Mouse (Mus musculus) midbrain, postnatal 0 days (tissue): ENCODE data around the gene Ntmt1. TPM values are rescaled to one million over a fixed set of nuclear protein-coding genes. Genes with fewer than 3 reads are reported as not detected.

Experiments used
- ATAC-seq: fragments of 200-750 bp; cut with Nextera tagmentation; 2 replicates; pipeline ENCODE4 v1.8.0; 2017; ENCODE audit warnings: moderate number of reproducible peaks, mild to moderate bottlenecking, moderate TSS enrichment, moderate library complexity; ENCODE audit not compliant: low FRiP score
- DNase-seq: peaks from one replicate; pipeline ENCODE4 v3.0.0-alpha.2; 2015; ENCODE audit warnings: low spot score
- H3K27ac ChIP-seq: fragments of 300-500 bp; sonication (generic); 2 replicates; pipeline ENCODE4 v1.5.1; 2014; ENCODE audit warnings: low read depth, mild to moderate bottlenecking, low read length, mixed read lengths
- H3K27me3 ChIP-seq: fragments of 300-500 bp; sonication (generic); 2 replicates; pipeline ENCODE4 v1.6.1; 2014; ENCODE audit warnings: low read length, control low read depth, mixed read lengths; ENCODE audit not compliant: insufficient read depth
- H3K36me3 ChIP-seq: fragments of 300-500 bp; sonication (generic); 2 replicates; pipeline ENCODE4 v1.6.1; 2014; ENCODE audit warnings: low read length, control low read depth, mixed read lengths; ENCODE audit not compliant: insufficient read depth
- H3K4me1 ChIP-seq: fragments of 300-500 bp; sonication (generic); 2 replicates; pipeline ENCODE4 v1.6.1; 2014; ENCODE audit warnings: mild to moderate bottlenecking, control low read depth, antibody characterized with exemption, low read length, mixed read lengths; ENCODE audit not compliant: insufficient read depth
- H3K4me2 ChIP-seq: fragments of 300-500 bp; sonication (generic); 2 replicates; pipeline ENCODE4 v1.6.1; 2014; ENCODE audit warnings: low read depth, mild to moderate bottlenecking, low read length, mixed read lengths; ENCODE audit not compliant: poor library complexity, severe bottlenecking
- H3K4me3 ChIP-seq: fragments of 300-500 bp; sonication (generic); 2 replicates; pipeline ENCODE4 v1.5.1; 2014; ENCODE audit warnings: low read depth, mild to moderate bottlenecking, low read length, moderate library complexity
- H3K9ac ChIP-seq: fragments of 300-500 bp; sonication (generic); replicated peaks from 2 replicates; pipeline ENCODE4 v1.6.1; 2014; ENCODE audit warnings: mild to moderate bottlenecking, low read length, moderate library complexity, mixed read lengths; ENCODE audit not compliant: poor library complexity, severe bottlenecking
- H3K9me3 ChIP-seq: fragments of 300-500 bp; sonication (generic); 2 replicates; pipeline ENCODE4 v1.6.1; 2016; ENCODE audit warnings: low read length, control low read depth
- CTCF ChIP-seq: IDR thresholded peaks from 2 replicates; pipeline ENCODE4 v1.5.1; 2016; ENCODE audit warnings: antibody characterized with exemption, mild to moderate bottlenecking
- WGBS: fragments of 180-500 bp; shearing (Covaris S2); extraction: QIAGEN DNeasy Blood & Tissue Kit; methylation state at CpG from one replicate; pipeline ENCODE4 v1.1.7; 2014; 5-methylcytosine and 5-hydroxymethylcytosine counted together
- polyA plus RNA-seq: library from polyadenylated mRNA; unstranded; fragments of >200 nt; fragmentation: Nextera tagmentation; extraction: Ambion mirVana; gene quantifications from 2 replicates; pipeline ENCODE4 v1.2.1, GENCODE M21; 2015
- total RNA-seq: library from RNA; depleted of rRNA; stranded (reverse); fragments of >200 nt; gene quantifications from 2 replicates; pipeline ENCODE4 v1.2.3, GENCODE M21; 2014

The Ntmt1 gene
- total and polyA plus RNA-seq, 2 experiments from 2014 or later = 62.2 to 90.3 TPM

- no peaks in the 10 kb centered on the region for H3K27me3 ChIP-seq
- peaks cover 4% of the 10 kb centered on the region for H3K4me1 ChIP-seq
- peak overlapping the region; percentile 50 for H3K4me2 ChIP-seq
- peak overlapping the region; percentile 50; the same call in 1 of the 2 replicates for H3K9ac ChIP-seq
- TF ChIP-seq CTCF = no peak
- H3K27ac ChIP-seq = no peak overlapping the region
- H3K4me3 ChIP-seq = no peak overlapping the region
- no peaks in the 10 kb centered on the region for H3K9me3 ChIP-seq
- WGBS = 74% methylated on average over 8 of the region's 8 CpGs
- ATAC-seq (no peak), DNase-seq (no peak)
- no peaks in the 10 kb centered on the region for H3K36me3 ChIP-seq
Measured at GRCm38 (mm10) chr2:30782312-30783290, 25.0 kb upstream of the Ntmt1 start.

GRCm38 (mm10) chr2:30783346-30783745 lies 24.3 kb upstream of the Ntmt1 start:
- Histone ChIP-seq H3K4me1 (peaks cover 4% of the 10 kb centered on the region), H3K36me3 (no peaks in the 10 kb centered on the region), H3K4me2 (peak overlapping the region; percentile 50), H3K27ac (no peak overlapping the region), H3K9me3 (no peaks in the 10 kb centered on the region), H3K4me3 (no peak overlapping the region), H3K9ac (peak overlapping the region; percentile 50; the same call in 1 of the 2 replicates), H3K27me3 (no peaks in the 10 kb centered on the region)
- 0% methylated on average over 12 of the region's 13 CpGs for WGBS
- DNase-seq (peak; percentile 85), ATAC-seq (peak; percentile 21; the same call in 1 of the 2 replicates)
- TF ChIP-seq CTCF = no peak

DNA sequence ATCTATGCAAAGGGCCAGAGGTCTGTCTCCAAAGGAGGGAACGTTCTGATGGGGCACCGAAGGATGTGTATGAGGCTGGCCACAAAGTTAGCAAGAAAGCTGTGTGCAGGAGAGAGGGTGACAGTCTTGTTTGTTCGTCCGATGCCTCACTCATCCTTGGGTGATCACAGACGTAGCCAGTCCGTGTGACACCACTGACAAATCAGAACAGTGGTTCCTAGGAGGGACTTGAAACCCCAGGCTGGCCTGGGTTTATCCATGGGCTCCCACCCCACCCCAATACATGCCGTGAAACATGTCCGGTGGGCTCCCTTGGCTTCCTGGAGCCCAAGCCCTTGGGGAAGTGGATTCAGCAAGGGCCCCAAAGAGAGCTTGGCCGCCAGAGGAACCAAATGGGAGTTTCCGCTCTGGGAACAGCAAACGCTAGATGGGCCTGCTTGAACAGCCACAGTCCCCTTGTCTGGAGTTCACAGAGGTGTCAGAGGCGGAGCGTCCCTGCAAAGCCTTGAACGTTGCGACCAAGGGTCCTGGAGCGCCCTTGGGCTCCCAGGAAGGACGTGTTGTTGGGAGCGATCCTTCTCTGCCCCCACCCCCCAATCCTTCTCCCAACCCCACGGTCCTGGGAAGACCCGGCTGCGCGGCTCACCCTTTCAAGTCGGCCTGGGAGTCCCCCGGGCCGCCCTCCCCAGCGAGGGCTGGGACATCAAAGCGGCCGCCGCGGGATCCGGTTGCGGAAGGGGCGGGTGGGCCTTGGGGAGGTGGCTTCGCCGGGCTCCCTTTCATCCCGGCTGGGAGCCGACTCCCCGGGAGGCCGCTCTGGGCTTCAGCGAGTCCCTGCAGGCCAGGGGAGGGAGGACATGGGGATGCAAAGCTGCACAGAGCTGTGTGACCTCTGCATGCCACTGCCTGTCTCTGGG lies 23.3 kb upstream of the Ntmt1 start:
- 14% methylated on average over 37 of the region's 40 CpGs for WGBS

GRCm38 (mm10) chr2:30787466-30787865 lies 20.2 kb upstream of the Ntmt1 start:
- WGBS = 67% methylated on average over 4 of the region's 4 CpGs

More for the DNA sequence above, 23.3 kb upstream of the Ntmt1 start:
- H3K9me3 ChIP-seq = no peaks in the 10 kb centered on the region
- H3K27me3 ChIP-seq = no peaks in the 10 kb centered on the region
- DNase-seq (no peak), ATAC-seq (0 out of 2 replicates have a peak, but pooled peaks have one; percentile 6)
- no peak overlapping the region; the same call in 1 of the 2 replicates for H3K27ac ChIP-seq
- no peak for TF ChIP-seq CTCF
- H3K4me2 ChIP-seq = peak overlapping the region; percentile 33
- H3K4me3 ChIP-seq = no peak overlapping the region
- H3K4me1 ChIP-seq = peaks cover 4% of the 10 kb centered on the region
- H3K36me3 ChIP-seq = no peaks in the 10 kb centered on the region
- no peak overlapping the region for H3K9ac ChIP-seq

DNA sequence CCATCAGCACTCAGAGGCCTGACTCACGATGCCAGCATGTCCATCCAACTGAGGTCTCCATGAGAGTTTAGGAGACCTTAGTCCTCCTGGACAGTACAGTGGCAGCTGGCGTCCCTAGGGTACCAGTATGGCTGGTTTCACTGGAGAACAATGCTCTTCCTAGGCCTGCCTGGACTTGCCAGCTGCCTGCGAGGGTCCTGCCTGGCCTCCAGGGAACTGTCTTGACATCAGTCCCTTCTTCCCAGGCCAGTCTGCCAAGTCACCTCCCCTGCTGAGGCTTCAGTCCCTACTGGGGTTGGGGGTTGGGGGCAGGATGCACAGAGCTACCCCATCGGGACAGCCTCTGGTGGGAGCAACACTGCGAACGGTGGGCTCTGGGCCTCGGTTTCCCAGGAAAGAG lies 15.6 kb upstream of the Ntmt1 start:
- DNase-seq = no peak
- WGBS = 79% methylated on average over 7 of the region's 7 CpGs
- Histone ChIP-seq H3K27ac (no peak overlapping the region), H3K9me3 (no peaks in the 10 kb centered on the region), H3K4me2 (no peak overlapping the region), H3K4me1 (peaks cover 10% of the 10 kb centered on the region), H3K27me3 (no peaks in the 10 kb centered on the region), H3K4me3 (no peak overlapping the region), H3K9ac (no peak overlapping the region), H3K36me3 (no peaks in the 10 kb centered on the region)
- no peak for ATAC-seq
- no peak for TF ChIP-seq CTCF

More at GRCm38 (mm10) chr2:30787466-30787865, 20.2 kb upstream of the Ntmt1 start:
- no peak for DNase-seq
- Histone ChIP-seq H3K9me3 (no peaks in the 10 kb centered on the region), H3K9ac (0 out of 2 replicates have a peak overlapping the region, but pooled peaks have one; percentile 19), H3K27ac (no peak overlapping the region), H3K36me3 (no peaks in the 10 kb centered on the region), H3K4me1 (peaks cover 4% of the 10 kb centered on the region), H3K27me3 (no peaks in the 10 kb centered on the region), H3K4me2 (no peak overlapping the region), H3K4me3 (no peak overlapping the region)
- TF ChIP-seq CTCF = no peak
- no peak for ATAC-seq
